Mouse (Mus musculus) megakaryocyte, embryonic 14.5 days (primary cell): ENCODE results near the gene Sh2d5.

ENCODE experiments used
- FLI1 ChIP-seq: IDR thresholded peaks from 2 replicates; pipeline ENCODE4 v1.6.1; 2012; ENCODE audit warnings: low read length, inconsistent platforms, mixed read lengths
- GATA1 ChIP-seq: IDR thresholded peaks from 3 replicates; pipeline ENCODE4 v1.6.1; 2012; ENCODE audit warnings: mixed read lengths, low read length, inconsistent platforms, borderline replicate concordance

GRCm38 (mm10) chr4:138252231-138252630, 2.0 kb downstream of the Sh2d5 start:
- TF ChIP-seq GATA1 (no peak), FLI1 (no peak)
